Mouse (Mus musculus) liver, embryonic 14.5 days (tissue): Measurements from ENCODE around the gene Bora.

ENCODE experiments used
- CTCF ChIP-seq: IDR thresholded peaks from 2 replicates; pipeline ENCODE4 v1.5.1; 2016; ENCODE audit warnings: antibody characterized with exemption, low read depth, control low read depth
- EP300 ChIP-seq: IDR thresholded peaks from 2 replicates; pipeline ENCODE4 v1.6.1; 2016; ENCODE audit warnings: antibody characterized with exemption, low read depth

DNA sequence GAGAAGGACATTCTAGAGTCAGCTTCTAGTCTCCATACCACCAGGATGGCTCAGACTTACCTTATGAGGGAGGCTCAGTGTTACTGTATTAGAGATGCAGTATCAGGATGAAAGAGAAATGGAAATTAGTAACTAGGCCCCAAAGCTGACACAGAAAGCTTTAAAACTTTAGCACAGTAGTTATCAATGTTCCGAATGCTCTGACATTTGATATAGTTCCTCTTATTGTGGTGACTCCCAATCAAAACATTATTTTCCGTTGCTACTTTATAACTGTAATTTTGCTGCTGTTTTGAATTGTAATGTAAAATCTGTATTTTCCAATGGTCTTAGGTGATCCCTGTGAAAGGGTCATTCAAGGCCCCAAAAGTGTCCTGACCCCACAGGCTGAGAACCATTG is 60.6 kb downstream of the Bora start:
- no peak for TF ChIP-seq CTCF
- no peak for TF ChIP-seq EP300
